Mouse (Mus musculus) c-Kit-positive CD71-negative TER-119-negative erythroid progenitor cells, embryonic 14.5 days (primary cell): Measurements from ENCODE around the gene Ppef1.

ENCODE experiments used
- DNase-seq: peaks from one replicate; pipeline ENCODE4 v3.0.0-alpha.2; 2013; ENCODE audit warnings: low read depth

Gene Ppef1

GRCm38 (mm10) chrX:160598055-160598454 is 137.5 kb downstream of the Ppef1 start:
- DNase-seq = no peak

- DNase-seq = no peak
Observed at GRCm38 (mm10) chrX:160592933-160593332, 142.6 kb downstream of the Ppef1 start.

DNA sequence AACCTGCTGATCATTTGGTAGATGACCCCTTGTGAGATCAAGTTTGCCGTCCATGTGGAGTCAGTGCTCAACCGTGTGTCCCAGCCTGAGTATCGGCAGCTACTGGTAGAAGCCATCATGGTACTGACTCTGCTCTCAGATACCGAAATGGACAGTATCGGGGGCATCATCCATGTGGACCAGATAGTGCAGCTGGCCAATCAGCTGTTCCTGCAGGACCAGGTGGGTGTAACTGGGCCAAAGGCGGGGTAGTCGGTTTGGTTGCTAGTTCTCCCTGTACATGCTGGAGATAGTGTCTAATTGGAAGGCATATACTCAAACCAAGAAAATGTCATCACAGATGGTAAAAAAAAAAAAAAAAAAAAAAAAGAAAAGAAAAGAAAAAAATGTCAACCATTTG is 145.4 kb downstream of the Ppef1 start:
- no peak for DNase-seq

- DNase-seq = no peak
Observed at GRCm38 (mm10) chrX:160588523-160588922, 147.0 kb downstream of the Ppef1 start.

DNA sequence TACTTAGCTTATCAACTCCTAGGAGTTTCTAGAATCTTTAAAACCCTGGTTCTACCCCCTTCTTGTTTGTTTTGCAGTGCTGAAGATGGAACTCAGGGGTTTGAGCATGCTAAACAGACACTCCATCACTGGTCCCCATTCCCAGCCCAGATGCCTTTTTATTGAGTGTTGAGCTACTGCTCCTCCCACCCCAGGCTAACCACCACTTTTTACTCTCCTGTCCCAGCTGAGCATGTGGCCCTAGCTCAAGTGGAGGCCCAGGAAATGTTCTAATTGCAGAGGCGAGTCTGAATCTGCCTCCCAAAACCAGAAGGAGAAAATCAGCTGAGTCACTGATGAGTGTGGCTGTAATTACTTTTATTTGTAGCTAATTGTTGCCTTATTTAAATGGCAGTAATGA is 150.5 kb downstream of the Ppef1 start:
- DNase-seq = no peak

DNA sequence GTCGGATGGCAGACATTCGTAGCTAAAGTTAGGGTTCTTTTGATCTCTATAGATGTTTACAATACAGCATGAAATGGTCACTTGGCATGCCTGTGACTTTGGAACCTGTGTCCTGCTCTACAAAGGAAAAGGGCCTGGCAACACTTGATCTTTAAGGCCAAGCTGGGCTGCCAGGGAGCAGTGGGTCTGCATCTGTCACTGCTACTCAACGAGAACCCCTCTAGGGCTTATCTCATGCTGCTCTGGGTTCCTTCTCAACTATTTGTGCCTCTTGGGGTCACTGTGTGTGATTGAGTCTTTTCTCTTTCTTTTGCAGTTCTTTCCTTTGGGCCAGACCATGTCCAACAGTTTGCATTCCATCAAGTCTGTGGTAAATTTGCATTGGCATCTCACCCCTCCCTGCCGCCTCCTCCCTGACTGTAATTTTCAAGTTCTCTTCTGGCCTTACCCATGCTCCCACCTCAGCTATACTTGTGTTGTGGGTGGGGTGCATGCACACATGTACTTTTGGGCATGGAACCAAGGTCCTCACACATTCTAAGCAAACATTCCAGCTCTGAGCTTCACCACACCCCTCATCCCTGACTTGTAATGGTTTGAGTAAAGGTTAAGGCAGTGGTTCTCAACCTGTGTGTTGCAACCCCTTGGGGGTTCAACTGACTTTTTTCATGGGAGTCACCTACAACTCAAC is 151.3 kb downstream of the Ppef1 start:
- no peak for DNase-seq

- DNase-seq = no peak
Observed at GRCm38 (mm10) chrX:160583589-160583988, 152.0 kb downstream of the Ppef1 start.
